Mouse (Mus musculus) stomach, postnatal 0 days (tissue): ENCODE data around the gene Zfp385a. TPM values are rescaled to one million over a fixed set of nuclear protein-coding genes. Genes with fewer than 3 reads are reported as not detected.

Experiments used
- ATAC-seq: fragments of 200-750 bp; cut with Nextera tagmentation; 2 replicates; pipeline ENCODE4 v1.8.0; 2017; ENCODE audit not compliant: low FRiP score, low TSS enrichment
- DNase-seq: peaks from one replicate; pipeline ENCODE4 v3.0.0-alpha.2; 2016; ENCODE audit warnings: low spot score
- H3K27ac ChIP-seq: fragments of 300-500 bp; sonication (generic); replicated peaks from 2 replicates; pipeline ENCODE4 v1.5.1; 2014; ENCODE audit warnings: mild to moderate bottlenecking, control low read depth
- H3K27me3 ChIP-seq: fragments of 300-500 bp; sonication (generic); 2 replicates; pipeline ENCODE4 v1.6.1; 2014; ENCODE audit warnings: low read length; ENCODE audit not compliant: control insufficient read depth, insufficient read depth
- H3K36me3 ChIP-seq: fragments of 300-500 bp; sonication (generic); 2 replicates; pipeline ENCODE4 v1.6.1; 2014; ENCODE audit warnings: low read length, mixed read lengths; ENCODE audit not compliant: control insufficient read depth, insufficient read depth
- H3K4me1 ChIP-seq: fragments of 300-500 bp; sonication (generic); replicated peaks from 2 replicates; pipeline ENCODE4 v1.6.1; 2014; ENCODE audit warnings: antibody characterized with exemption; ENCODE audit not compliant: control insufficient read depth, insufficient read depth
- H3K4me2 ChIP-seq: fragments of 300-500 bp; sonication (generic); replicated peaks from 2 replicates; pipeline ENCODE4 v1.6.1; 2014; ENCODE audit warnings: low read depth, mild to moderate bottlenecking, control low read depth, moderate library complexity
- H3K4me3 ChIP-seq: fragments of 300-500 bp; sonication (generic); 2 replicates; pipeline ENCODE4 v1.5.1; 2014; ENCODE audit warnings: low read depth, low read length, control low read depth
- H3K9ac ChIP-seq: fragments of 300-500 bp; sonication (generic); 2 replicates; pipeline ENCODE4 v1.6.1; 2014; ENCODE audit warnings: mild to moderate bottlenecking, low read length, control low read depth, mixed read lengths
- H3K9me3 ChIP-seq: fragments of 300-500 bp; sonication (generic); 2 replicates; pipeline ENCODE4 v1.6.1; 2016; ENCODE audit warnings: low read length; ENCODE audit not compliant: control insufficient read depth
- CTCF ChIP-seq: IDR thresholded peaks from 2 replicates; pipeline ENCODE4 v1.5.1; 2016; ENCODE audit warnings: antibody characterized with exemption, low read depth, mild to moderate bottlenecking, moderate library complexity
- EP300 ChIP-seq: optimal IDR thresholded peaks from 2 replicates; pipeline ENCODE3; 2016; ENCODE audit warnings: antibody characterized with exemption
- WGBS: fragments of 180-500 bp; shearing (Covaris S2); extraction: QIAGEN DNeasy Blood & Tissue Kit; methylation state at CpG from one replicate; pipeline ENCODE4 v1.1.7; 2014; 5-methylcytosine and 5-hydroxymethylcytosine counted together
- polyA plus RNA-seq: library from polyadenylated mRNA; unstranded; fragments of >200 nt; fragmentation: Nextera tagmentation; extraction: Ambion mirVana; gene quantifications from 2 replicates; pipeline ENCODE4 v1.2.1, GENCODE M21; 2015

Gene Zfp385a
- polyA plus RNA-seq, 1 experiment from 2014 or later, result 6.0 TPM

GRCm38 (mm10) chr15:103315011-103315502, 24.8 kb downstream of the Zfp385a start:
- H3K9ac ChIP-seq, result 0 out of 2 replicates have a peak overlapping the region, but pooled peaks have one; percentile 23
- H3K4me3 ChIP-seq, result peak overlapping the region; percentile 6; the same call in 1 of the 2 replicates
- peaks cover 4% of the 10 kb centered on the region; the same call in 1 of the 2 replicates for H3K36me3 ChIP-seq
- H3K4me1 ChIP-seq, result 0 out of 2 replicates have a peak, but pooled peaks cover 2% of the 10 kb centered on the region
- H3K27me3 ChIP-seq, result no peaks in the 10 kb centered on the region
- H3K4me2 ChIP-seq, result peak overlapping the region; percentile 50
- no peaks in the 10 kb centered on the region for H3K9me3 ChIP-seq
- H3K27ac ChIP-seq, result 0 out of 2 replicates have a peak overlapping the region, but pooled peaks have one; percentile 40
- 11% methylated on average over 18 of the region's 18 CpGs for WGBS
- peak; percentile 78 for ATAC-seq
- no peak for TF ChIP-seq EP300
- peak; percentile 80 for TF ChIP-seq CTCF
- DNase-seq, result peak; percentile 84

GRCm38 (mm10) chr15:103314181-103314580, 25.7 kb downstream of the Zfp385a start:
- Histone ChIP-seq H3K9ac (no peak overlapping the region), H3K27me3 (no peaks in the 10 kb centered on the region), H3K9me3 (no peaks in the 10 kb centered on the region), H3K4me2 (peak overlapping the region; percentile 50), H3K4me1 (0 out of 2 replicates have a peak, but pooled peaks cover 2% of the 10 kb centered on the region), H3K27ac (no peak overlapping the region), H3K36me3 (peaks cover 4% of the 10 kb centered on the region; the same call in 1 of the 2 replicates), H3K4me3 (no peak overlapping the region)
- ATAC-seq (no peak), DNase-seq (no peak)
- 62% methylated on average over 20 of the region's 22 CpGs for WGBS
- no peak for TF ChIP-seq CTCF
- TF ChIP-seq EP300, result no peak

GRCm38 (mm10) chr15:103313495-103314095, 26.3 kb downstream of the Zfp385a start:
- H3K4me1 ChIP-seq, result 0 out of 2 replicates have a peak, but pooled peaks cover 2% of the 10 kb centered on the region
- ATAC-seq (no peak; the same call in 1 of the 2 replicates), DNase-seq (peak; percentile 45)
- no peak for TF ChIP-seq EP300
- TF ChIP-seq CTCF, result peak; percentile 90
- H3K4me2 ChIP-seq, result 0 out of 2 replicates have a peak overlapping the region, but pooled peaks have one; percentile 3
- H3K9me3 ChIP-seq, result no peaks in the 10 kb centered on the region
- no peak overlapping the region for H3K27ac ChIP-seq
- H3K27me3 ChIP-seq, result no peaks in the 10 kb centered on the region
- H3K36me3 ChIP-seq, result peaks cover 4% of the 10 kb centered on the region; the same call in 1 of the 2 replicates
- WGBS, result 25% methylated on average over 18 of the region's 18 CpGs
- no peak overlapping the region for H3K9ac ChIP-seq
- no peak overlapping the region for H3K4me3 ChIP-seq

GRCm38 (mm10) chr15:103310365-103310910, 29.5 kb downstream of the Zfp385a start, which contains the start of gene Gpr84:
TSS of gene Gpr84 (minus strand) at chr15:103310612.
- ATAC-seq (no peak), DNase-seq (no peak)
- peaks cover 4% of the 10 kb centered on the region; the same call in 1 of the 2 replicates for H3K36me3 ChIP-seq
- H3K4me1 ChIP-seq, result 0 out of 2 replicates have a peak, but pooled peaks cover 2% of the 10 kb centered on the region
- TF ChIP-seq CTCF (no peak), EP300 (no peak)
- H3K4me3 ChIP-seq, result no peak within 1 kb of the TSS
- no peak within 1 kb of the TSS for H3K9ac ChIP-seq
- H3K27ac ChIP-seq, result no peak within 1 kb of the TSS
- 73% methylated on average over 6 of the region's 6 CpGs for WGBS
- H3K4me2 ChIP-seq, result no peak within 1 kb of the TSS
- H3K27me3 ChIP-seq, result no peaks in the 10 kb centered on the region
- H3K9me3 ChIP-seq, result no peaks in the 10 kb centered on the region

GRCm38 (mm10) chr15:103308876-103309580, 30.9 kb downstream of the Zfp385a start:
- Histone ChIP-seq H3K9ac (no peak overlapping the region; the same call in 1 of the 2 replicates), H3K4me3 (no peak overlapping the region), H3K27me3 (no peaks in the 10 kb centered on the region), H3K4me1 (peaks cover under 1% of the 10 kb centered on the region), H3K9me3 (no peaks in the 10 kb centered on the region), H3K4me2 (0 out of 2 replicates have a peak overlapping the region, but pooled peaks have one; percentile 14), H3K27ac (no peak overlapping the region), H3K36me3 (no peaks in the 10 kb centered on the region)
- DNase-seq, result no peak
- no peak for TF ChIP-seq EP300
- no peak for TF ChIP-seq CTCF
- ATAC-seq, result no peak
- WGBS, result 67% methylated on average over 26 of the region's 26 CpGs
